Mouse (Mus musculus): ENCODE results near the gene Maneal. TPM values are rescaled to one million over a fixed set of nuclear protein-coding genes. Genes with fewer than 3 reads are reported as not detected.

The Maneal gene
- total and polyA plus RNA-seq, 3 experiments, result 0.23 to 0.41 (median 0.34) TPM

- H3K79me2 ChIP-seq (replicated peaks; ENCODE audit: control insufficient read depth, insufficient read depth, low read length), result no peaks in the 10 kb centered on the region
- no peaks in the 10 kb centered on the region for H3K4me1 ChIP-seq (ENCODE audit: control insufficient read depth, insufficient read depth, low read length)
- DNase-seq, result no peak
- peak; percentile 31 for TF ChIP-seq CTCF (IDR thresholded peaks at IDR 0.05)
- TF ChIP-seq POLR2A (IDR thresholded peaks at IDR 0.05; ENCODE audit: insufficient read depth, low read depth, low read length), result no peak
- no peak for TF ChIP-seq EP300 (IDR thresholded peaks at IDR 0.05; ENCODE audit: insufficient read depth, low read depth, low read length)
- H3K4me3 ChIP-seq, result no peak overlapping the region
- H3K27me3 ChIP-seq (ENCODE audit: control insufficient read depth, insufficient read depth, low read length), result no peaks in the 10 kb centered on the region
- 94% methylated on average over 1 of the region's 1 CpGs for WGBS
- no peak overlapping the region for H3K27ac ChIP-seq
- no peaks in the 10 kb centered on the region for H3K36me3 ChIP-seq (ENCODE audit: control insufficient read depth, insufficient read depth, low read length)
- H3K9ac ChIP-seq (ENCODE audit: low read depth, low read length), result no peak overlapping the region
- intact Hi-C loops (cut with DNase I), result no loop called here
These were observed 21.0 kb downstream of the Maneal start for GRCm38 (mm10) chr4:124840998-124841397.

DNA sequence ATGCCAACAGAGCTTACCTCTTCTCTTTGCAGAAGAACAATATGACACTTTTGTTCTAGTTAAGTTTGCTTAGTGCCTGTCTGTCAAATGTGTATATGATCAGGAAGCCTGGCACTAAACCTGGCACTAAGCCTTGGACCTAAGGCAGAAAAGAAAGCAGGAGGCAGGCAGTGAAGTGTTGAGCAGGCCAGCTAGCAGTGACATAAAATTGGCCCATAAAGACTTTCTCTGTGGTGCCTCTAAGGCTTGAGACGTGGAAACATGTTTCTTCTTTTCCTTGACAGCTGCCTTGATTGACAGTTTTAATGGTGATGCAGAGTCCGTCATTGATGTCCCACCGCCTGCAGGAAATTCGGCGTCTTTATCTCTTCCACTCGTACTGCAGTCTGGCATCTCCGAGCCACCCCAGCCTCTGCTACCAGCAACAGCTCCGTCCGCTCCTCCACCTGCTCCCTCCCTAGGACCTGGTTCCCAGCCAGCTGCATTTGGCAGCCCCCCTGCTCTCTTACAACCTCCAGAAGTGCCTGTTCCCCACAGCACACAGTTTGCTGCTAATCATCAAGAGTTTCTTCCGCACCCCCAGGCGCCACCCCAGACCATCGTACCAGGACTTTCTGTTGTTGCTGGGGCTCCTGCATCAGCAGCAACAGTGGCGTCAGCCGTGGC lies 23.8 kb downstream of the Maneal start:
- Histone ChIP-seq H3K4me3 (no peak overlapping the region), H3K36me3 (ENCODE audit: control insufficient read depth, insufficient read depth, low read length) (no peaks in the 10 kb centered on the region), H3K9ac (ENCODE audit: low read depth, low read length) (no peak overlapping the region), H3K27ac (no peak overlapping the region), H3K27me3 (ENCODE audit: control insufficient read depth, insufficient read depth, low read length) (no peaks in the 10 kb centered on the region), H3K79me2 (replicated peaks; ENCODE audit: control insufficient read depth, insufficient read depth, low read length) (no peaks in the 10 kb centered on the region), H3K4me1 (ENCODE audit: control insufficient read depth, insufficient read depth, low read length) (no peaks in the 10 kb centered on the region)
- intact Hi-C loops (cut with DNase I), result no loop called here
- no peak for DNase-seq
- TF ChIP-seq POLR2A (IDR thresholded peaks at IDR 0.05; ENCODE audit: insufficient read depth, low read depth, low read length) (no peak), EP300 (IDR thresholded peaks at IDR 0.05; ENCODE audit: insufficient read depth, low read depth, low read length) (no peak), CTCF (IDR thresholded peaks at IDR 0.05) (no peak)
- 79% methylated on average over 14 of the region's 14 CpGs for WGBS

- H3K36me3 ChIP-seq (ENCODE audit: control insufficient read depth, insufficient read depth, low read length), result no peaks in the 10 kb centered on the region
- intact Hi-C loops (cut with DNase I), result no loop called here
These were observed 29.2 kb downstream of the Maneal start for GRCm38 (mm10) chr4:124832796-124833195.

GRCm38 (mm10) chr4:124829671-124830070 lies 32.3 kb downstream of the Maneal start:
- Histone ChIP-seq H3K79me2 (replicated peaks; ENCODE audit: control insufficient read depth, insufficient read depth, low read length) (no peaks in the 10 kb centered on the region), H3K9ac (ENCODE audit: low read depth, low read length) (no peak overlapping the region), H3K4me1 (ENCODE audit: control insufficient read depth, insufficient read depth, low read length) (no peaks in the 10 kb centered on the region), H3K36me3 (ENCODE audit: control insufficient read depth, insufficient read depth, low read length) (no peaks in the 10 kb centered on the region), H3K27ac (no peak overlapping the region), H3K4me3 (no peak overlapping the region), H3K27me3 (ENCODE audit: control insufficient read depth, insufficient read depth, low read length) (no peaks in the 10 kb centered on the region)
- TF ChIP-seq POLR2A (IDR thresholded peaks at IDR 0.05; ENCODE audit: insufficient read depth, low read depth, low read length), result no peak
- TF ChIP-seq CTCF (IDR thresholded peaks at IDR 0.05), result no peak
- TF ChIP-seq EP300 (IDR thresholded peaks at IDR 0.05; ENCODE audit: insufficient read depth, low read depth, low read length), result no peak
- intact Hi-C loops (cut with DNase I), result no loop called here
- DNase-seq, result no peak
- WGBS, result 47% methylated on average over 5 of the region's 5 CpGs

More at GRCm38 (mm10) chr4:124832796-124833195, 29.2 kb downstream of the Maneal start:
- no peak overlapping the region for H3K27ac ChIP-seq
- H3K4me3 ChIP-seq, result no peak overlapping the region
- H3K4me1 ChIP-seq (ENCODE audit: control insufficient read depth, insufficient read depth, low read length), result no peaks in the 10 kb centered on the region
- TF ChIP-seq CTCF (IDR thresholded peaks at IDR 0.05) (no peak), POLR2A (IDR thresholded peaks at IDR 0.05; ENCODE audit: insufficient read depth, low read depth, low read length) (no peak), EP300 (IDR thresholded peaks at IDR 0.05; ENCODE audit: insufficient read depth, low read depth, low read length) (no peak)
- H3K27me3 ChIP-seq (ENCODE audit: control insufficient read depth, insufficient read depth, low read length), result no peaks in the 10 kb centered on the region
- no peaks in the 10 kb centered on the region for H3K79me2 ChIP-seq (replicated peaks; ENCODE audit: control insufficient read depth, insufficient read depth, low read length)
- DNase-seq, result no peak
- 93% methylated on average over 10 of the region's 10 CpGs for WGBS
- H3K9ac ChIP-seq (ENCODE audit: low read depth, low read length), result no peak overlapping the region

GRCm38 (mm10) chr4:124825371-124825965 lies 36.5 kb downstream of the Maneal start:
- H3K36me3 ChIP-seq (ENCODE audit: control insufficient read depth, insufficient read depth, low read length), result no peaks in the 10 kb centered on the region
- no peak for DNase-seq
- WGBS, result 96% methylated on average over 21 of the region's 21 CpGs
- no peaks in the 10 kb centered on the region for H3K4me1 ChIP-seq (ENCODE audit: control insufficient read depth, insufficient read depth, low read length)
- no peak overlapping the region for H3K27ac ChIP-seq
- H3K27me3 ChIP-seq (ENCODE audit: control insufficient read depth, insufficient read depth, low read length), result no peaks in the 10 kb centered on the region
- H3K4me3 ChIP-seq, result no peak overlapping the region
- TF ChIP-seq CTCF (IDR thresholded peaks at IDR 0.05), result no peak
- no peak for TF ChIP-seq EP300 (IDR thresholded peaks at IDR 0.05; ENCODE audit: insufficient read depth, low read depth, low read length)
- no peak for TF ChIP-seq POLR2A (IDR thresholded peaks at IDR 0.05; ENCODE audit: insufficient read depth, low read depth, low read length)
- no peaks in the 10 kb centered on the region for H3K79me2 ChIP-seq (replicated peaks; ENCODE audit: control insufficient read depth, insufficient read depth, low read length)
- intact Hi-C loops (cut with DNase I), result no loop called here
- no peak overlapping the region for H3K9ac ChIP-seq (ENCODE audit: low read depth, low read length)

DNA sequence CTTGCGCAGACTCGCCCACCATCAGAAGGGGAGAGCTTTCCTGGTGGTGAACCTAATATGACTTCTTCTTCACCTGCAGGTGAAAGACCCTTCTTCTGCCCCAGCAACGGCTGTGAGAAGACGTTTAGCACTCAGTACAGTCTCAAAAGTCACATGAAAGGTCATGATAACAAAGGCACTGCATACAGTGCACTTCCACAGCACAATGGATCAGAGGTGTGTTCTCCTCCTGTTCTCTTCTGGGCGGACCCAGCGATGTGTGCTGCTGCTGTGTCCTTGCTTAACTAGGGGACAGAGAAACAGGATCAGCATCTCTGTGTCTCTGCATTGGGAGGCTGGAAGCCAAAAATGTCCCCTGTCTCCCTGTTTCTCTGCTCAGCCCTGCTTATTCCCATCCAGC lies 37.0 kb downstream of the Maneal start:
- no peaks in the 10 kb centered on the region for H3K4me1 ChIP-seq (ENCODE audit: control insufficient read depth, insufficient read depth, low read length)
- DNase-seq, result no peak
- intact Hi-C loops (cut with DNase I), result no loop called here
- H3K36me3 ChIP-seq (ENCODE audit: control insufficient read depth, insufficient read depth, low read length), result no peaks in the 10 kb centered on the region
- 86% methylated on average over 6 of the region's 6 CpGs for WGBS
- H3K4me3 ChIP-seq, result no peak overlapping the region
- peaks cover 4% of the 10 kb centered on the region; the same call in 1 of the 2 replicates for H3K79me2 ChIP-seq (replicated peaks; ENCODE audit: control insufficient read depth, insufficient read depth, low read length)
- no peak for TF ChIP-seq POLR2A (IDR thresholded peaks at IDR 0.05; ENCODE audit: insufficient read depth, low read depth, low read length)
- H3K9ac ChIP-seq (ENCODE audit: low read depth, low read length), result no peak overlapping the region
- H3K27ac ChIP-seq, result no peak overlapping the region
- no peaks in the 10 kb centered on the region for H3K27me3 ChIP-seq (ENCODE audit: control insufficient read depth, insufficient read depth, low read length)

All from heart, adult 2 months (tissue).